Mouse (Mus musculus) midbrain, embryonic 15.5 days (tissue): ENCODE results near the gene Tsc22d4. TPM values are rescaled to one million over a fixed set of nuclear protein-coding genes. Genes with fewer than 3 reads are reported as not detected.
"Not testable (repeated sequence)": the region's sequence is repeated elsewhere in the genome, so short reads cannot be mapped to it uniquely, and the experiment has no call there.

Experiments used
- ATAC-seq: fragments of 200-750 bp; cut with Nextera tagmentation; replicated peaks from 2 replicates; pipeline ENCODE4 v1.8.0; 2017; ENCODE audit warnings: moderate TSS enrichment
- H3K27ac ChIP-seq: fragments of 300-500 bp; sonication (generic); 2 replicates; pipeline ENCODE4 v1.5.1; 2015; ENCODE audit warnings: mild to moderate bottlenecking, inconsistent platforms
- H3K27me3 ChIP-seq: fragments of 300-500 bp; sonication (generic); replicated peaks from 2 replicates; pipeline ENCODE4 v1.6.1; 2015; ENCODE audit warnings: inconsistent platforms
- H3K36me3 ChIP-seq: fragments of 300-500 bp; sonication (generic); replicated peaks from 2 replicates; pipeline ENCODE4 v1.6.1; 2015; ENCODE audit warnings: inconsistent platforms
- H3K4me1 ChIP-seq: fragments of 300-500 bp; sonication (generic); 2 replicates; pipeline ENCODE4 v1.6.1; 2015; ENCODE audit warnings: inconsistent platforms
- H3K4me2 ChIP-seq: fragments of 300-500 bp; sonication (generic); 2 replicates; pipeline ENCODE4 v1.6.1; 2015; ENCODE audit warnings: inconsistent platforms, mild to moderate bottlenecking, moderate library complexity
- H3K4me3 ChIP-seq: fragments of 300-500 bp; sonication (generic); 2 replicates; pipeline ENCODE4 v1.5.1; 2015; ENCODE audit warnings: mild to moderate bottlenecking, inconsistent platforms
- H3K9ac ChIP-seq: fragments of 300-500 bp; sonication (generic); 2 replicates; pipeline ENCODE4 v1.6.1; 2015; ENCODE audit warnings: mild to moderate bottlenecking, inconsistent platforms
- H3K9me3 ChIP-seq: fragments of 300-500 bp; sonication (generic); 2 replicates; pipeline ENCODE4 v1.6.1; 2016; ENCODE audit warnings: inconsistent platforms
- WGBS: fragments of 180-500 bp; shearing (Covaris S2); methylation state at CpG from one replicate; pipeline ENCODE4 v1.1.7; 2015; ENCODE audit warnings: mixed read lengths; 5-methylcytosine and 5-hydroxymethylcytosine counted together
- polyA plus RNA-seq: library from polyadenylated mRNA; unstranded; fragments of >200 nt; fragmentation: Nextera tagmentation; extraction: Ambion mirVana; gene quantifications from 2 replicates; pipeline ENCODE4 v1.2.1, GENCODE M21; 2015

Gene Tsc22d4
- 58.0 and 59.8 TPM in 2 replicates for polyA plus RNA-seq

- peaks cover 49% of the 10 kb centered on the region for H3K4me1 ChIP-seq
These were observed at the start of gene Tsc22d4 for GRCm38 (mm10) chr5:137745214-137746171. Gene Tsc22d4, plus strand, starts transcription at chr5:137745730.

DNA sequence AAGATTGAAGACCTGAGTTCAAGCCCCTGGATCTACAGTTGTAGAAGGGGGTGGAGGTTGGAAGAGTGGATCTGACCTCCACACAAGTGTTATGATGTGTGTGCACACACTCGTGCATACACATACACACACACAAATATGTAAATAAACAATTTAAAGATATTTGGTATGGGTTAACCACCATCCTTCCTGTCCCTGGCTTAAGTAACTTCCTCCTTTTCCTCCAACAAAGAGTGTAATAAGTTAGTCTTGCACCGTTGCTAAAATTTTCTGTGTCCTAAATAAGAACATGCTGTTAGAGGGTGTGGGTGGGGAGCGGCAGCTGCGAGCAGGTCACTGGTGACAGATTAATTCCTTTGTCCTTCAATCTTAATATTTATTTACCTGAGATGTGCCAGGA lies 49.6 kb upstream of the Tsc22d4 start:
- no peaks in the 10 kb centered on the region for H3K4me1 ChIP-seq
- no peak overlapping the region for H3K27ac ChIP-seq
- WGBS = 94% methylated on average over 4 of the region's 4 CpGs
- H3K36me3 ChIP-seq = no peaks in the 10 kb centered on the region
- no peak for ATAC-seq
- H3K9me3 ChIP-seq = no peaks in the 10 kb centered on the region
- no peak overlapping the region for H3K4me3 ChIP-seq
- no peak overlapping the region for H3K4me2 ChIP-seq
- H3K27me3 ChIP-seq = no peaks in the 10 kb centered on the region
- H3K9ac ChIP-seq = no peak overlapping the region

More at GRCm38 (mm10) chr5:137745214-137746171, at the start of gene Tsc22d4:
- H3K9ac ChIP-seq = peak within 1 kb of the TSS; percentile 63
- peak; percentile 66 for ATAC-seq
- peak within 1 kb of the TSS; percentile 60 for H3K4me3 ChIP-seq
- no peaks in the 10 kb centered on the region for H3K9me3 ChIP-seq
- peak within 1 kb of the TSS; percentile 87 for H3K4me2 ChIP-seq
- no peaks in the 10 kb centered on the region for H3K27me3 ChIP-seq
- H3K36me3 ChIP-seq = no peaks in the 10 kb centered on the region
- peak within 1 kb of the TSS; percentile 88 for H3K27ac ChIP-seq
- 5% methylated on average over 28 of the region's 28 CpGs for WGBS

- Histone ChIP-seq H3K9me3 (no peaks in the 10 kb centered on the region), H3K36me3 (no peaks in the 10 kb centered on the region), H3K9ac (no peak overlapping the region), H3K4me2 (no peak overlapping the region), H3K4me1 (no peaks in the 10 kb centered on the region), H3K27me3 (no peaks in the 10 kb centered on the region), H3K27ac (no peak overlapping the region), H3K4me3 (no peak overlapping the region)
- WGBS = 68% methylated on average over 3 of the region's 3 CpGs
- ATAC-seq = no peak
These were observed 46.5 kb upstream of the Tsc22d4 start for GRCm38 (mm10) chr5:137699080-137699479.

GRCm38 (mm10) chr5:137699850-137700249 lies 45.7 kb upstream of the Tsc22d4 start:
- H3K4me2 ChIP-seq = no peak overlapping the region
- no peaks in the 10 kb centered on the region for H3K9me3 ChIP-seq
- no peak overlapping the region for H3K9ac ChIP-seq
- H3K4me3 ChIP-seq = no peak overlapping the region
- no peaks in the 10 kb centered on the region for H3K27me3 ChIP-seq
- 56% methylated on average over 2 of the region's 2 CpGs for WGBS
- H3K27ac ChIP-seq = no peak overlapping the region
- no peak for ATAC-seq
- no peaks in the 10 kb centered on the region for H3K4me1 ChIP-seq
- H3K36me3 ChIP-seq = no peaks in the 10 kb centered on the region

DNA sequence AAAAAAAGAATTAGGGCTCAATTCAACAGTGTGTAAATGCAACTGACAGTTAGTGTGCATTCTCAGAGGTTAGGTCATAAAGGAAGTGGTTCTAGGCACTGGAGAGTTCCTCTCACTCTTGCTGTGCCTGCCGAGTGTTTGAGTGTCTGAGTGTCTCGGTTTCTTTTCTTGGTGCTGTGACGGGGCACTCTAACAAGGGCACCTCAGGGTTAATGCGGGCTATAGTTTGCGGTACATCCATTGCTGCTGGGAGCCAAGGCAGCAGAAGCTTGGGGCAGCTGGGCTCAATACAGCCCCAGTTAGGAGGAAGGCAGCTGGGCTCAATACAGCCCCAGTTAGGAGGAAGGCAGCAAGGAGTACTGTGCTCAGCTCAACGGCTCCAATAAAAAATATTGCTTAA lies 40.3 kb upstream of the Tsc22d4 start:
- H3K36me3 ChIP-seq = no peaks in the 10 kb centered on the region
- no peak overlapping the region for H3K4me3 ChIP-seq
- no peak overlapping the region for H3K4me2 ChIP-seq
- no peaks in the 10 kb centered on the region for H3K27me3 ChIP-seq
- no peaks in the 10 kb centered on the region for H3K9me3 ChIP-seq
- WGBS = 58% methylated on average over 6 of the region's 6 CpGs
- no peak for ATAC-seq
- peaks cover 8% of the 10 kb centered on the region for H3K4me1 ChIP-seq
- no peak overlapping the region for H3K27ac ChIP-seq
- no peak overlapping the region for H3K9ac ChIP-seq

DNA sequence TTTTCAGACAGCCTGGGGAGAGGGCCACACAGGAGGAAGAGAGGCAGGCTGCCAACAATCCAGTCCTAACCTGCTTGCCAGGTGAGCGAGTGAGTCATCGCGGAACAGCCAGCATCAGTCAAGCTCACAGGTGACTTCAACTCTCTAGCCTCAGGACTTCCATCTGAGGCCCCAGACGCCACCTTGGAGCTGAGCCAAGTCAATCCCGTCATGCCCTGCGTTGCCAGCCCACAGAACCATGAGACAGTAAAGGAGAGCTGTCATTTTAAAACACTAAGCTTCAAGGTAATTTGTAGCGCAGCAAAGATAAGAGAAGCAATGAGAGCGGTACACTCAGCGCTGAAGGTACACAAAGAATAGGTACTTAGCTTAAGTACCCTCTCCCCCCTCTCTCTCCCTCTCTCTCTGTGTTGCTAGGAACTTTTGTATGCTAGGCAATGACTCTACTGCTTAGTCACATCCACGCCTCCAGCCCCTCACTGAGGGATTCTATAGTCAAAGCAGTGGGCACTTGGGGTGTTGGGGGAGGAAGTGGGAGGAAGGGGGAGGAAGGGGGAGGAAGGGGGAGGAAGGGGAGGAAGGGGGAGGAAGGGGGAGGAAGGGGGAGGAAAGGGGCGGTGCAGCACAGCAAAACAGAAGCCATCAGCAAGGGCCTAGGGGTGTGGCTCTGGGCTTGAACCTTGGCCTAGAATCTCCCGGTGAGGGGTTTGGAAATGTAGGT lies 38.5 kb upstream of the Tsc22d4 start:
- no peaks in the 10 kb centered on the region for H3K36me3 ChIP-seq
- no peak overlapping the region for H3K27ac ChIP-seq
- no peak overlapping the region for H3K9ac ChIP-seq
- peak overlapping the region; percentile 17; the same call in 1 of the 2 replicates for H3K4me2 ChIP-seq
- 47% methylated on average over 12 of the region's 12 CpGs for WGBS
- no peaks in the 10 kb centered on the region for H3K27me3 ChIP-seq
- H3K9me3 ChIP-seq = no peaks in the 10 kb centered on the region
- no peak overlapping the region for H3K4me3 ChIP-seq
- H3K4me1 ChIP-seq = peaks cover 8% of the 10 kb centered on the region
- no peak for ATAC-seq

GRCm38 (mm10) chr5:137713454-137713853 lies 32.1 kb upstream of the Tsc22d4 start:
- Histone ChIP-seq H3K9ac (no peak overlapping the region), H3K9me3 (no peaks in the 10 kb centered on the region), H3K27ac (no peak overlapping the region), H3K4me3 (no peak overlapping the region), H3K4me2 (no peak overlapping the region), H3K4me1 (no peaks in the 10 kb centered on the region), H3K27me3 (no peaks in the 10 kb centered on the region), H3K36me3 (no peaks in the 10 kb centered on the region)
- 80% methylated on average over 5 of the region's 5 CpGs for WGBS
- no peak for ATAC-seq

- Histone ChIP-seq H3K9me3 (no peaks in the 10 kb centered on the region), H3K4me1 (no peaks in the 10 kb centered on the region), H3K4me2 (no peak overlapping the region), H3K4me3 (no peak overlapping the region), H3K27me3 (no peaks in the 10 kb centered on the region), H3K9ac (no peak overlapping the region), H3K36me3 (no peaks in the 10 kb centered on the region), H3K27ac (no peak overlapping the region)
- WGBS = 81% methylated on average over 8 of the region's 8 CpGs
- no peak for ATAC-seq
These were observed 29.8 kb upstream of the Tsc22d4 start for GRCm38 (mm10) chr5:137715685-137716084.

DNA sequence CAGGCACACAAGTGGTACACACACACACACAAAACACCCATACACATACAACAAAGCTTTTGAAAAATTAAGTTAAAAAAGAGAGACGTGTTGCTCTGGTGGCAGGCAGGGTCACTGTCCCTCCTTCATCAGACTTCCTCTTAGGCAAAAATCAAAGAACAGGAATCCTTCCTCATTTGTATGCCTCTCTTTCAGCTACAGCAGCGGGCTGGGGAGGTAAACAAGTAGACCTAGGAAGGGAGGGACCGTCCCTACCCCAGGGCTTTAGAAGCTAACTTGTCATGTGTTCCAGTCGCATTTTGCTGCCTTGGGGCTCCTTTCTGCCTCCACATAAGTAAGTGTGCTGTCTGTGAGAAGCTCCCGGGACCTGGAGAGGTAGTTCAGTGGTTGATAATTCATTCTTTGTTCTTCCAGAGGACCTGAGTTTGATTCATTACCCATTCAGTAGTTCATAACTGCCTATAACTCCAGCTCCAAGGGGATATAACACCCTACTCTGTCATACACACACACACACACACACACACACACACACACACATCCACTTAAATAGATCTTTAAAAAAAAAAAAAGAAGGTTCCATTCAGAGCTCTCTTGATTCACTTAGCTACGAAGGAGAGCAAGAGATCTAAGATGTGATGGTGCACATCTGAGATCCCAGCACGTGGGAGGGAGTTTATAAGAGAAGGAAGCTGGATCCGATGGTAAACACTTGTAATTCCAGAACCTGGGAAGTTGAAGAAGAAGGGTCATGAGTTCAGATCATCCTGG lies 27.3 kb upstream of the Tsc22d4 start:
- H3K27me3 ChIP-seq = no peaks in the 10 kb centered on the region
- H3K4me1 ChIP-seq = no peaks in the 10 kb centered on the region
- WGBS = 63% methylated on average over 8 of the region's 8 CpGs
- no peak for ATAC-seq
- H3K36me3 ChIP-seq = no peaks in the 10 kb centered on the region
- H3K9me3 ChIP-seq = no peaks in the 10 kb centered on the region
- H3K9ac ChIP-seq = no peak overlapping the region
- no peak overlapping the region for H3K4me3 ChIP-seq
- no peak overlapping the region for H3K27ac ChIP-seq
- H3K4me2 ChIP-seq = no peak overlapping the region

DNA sequence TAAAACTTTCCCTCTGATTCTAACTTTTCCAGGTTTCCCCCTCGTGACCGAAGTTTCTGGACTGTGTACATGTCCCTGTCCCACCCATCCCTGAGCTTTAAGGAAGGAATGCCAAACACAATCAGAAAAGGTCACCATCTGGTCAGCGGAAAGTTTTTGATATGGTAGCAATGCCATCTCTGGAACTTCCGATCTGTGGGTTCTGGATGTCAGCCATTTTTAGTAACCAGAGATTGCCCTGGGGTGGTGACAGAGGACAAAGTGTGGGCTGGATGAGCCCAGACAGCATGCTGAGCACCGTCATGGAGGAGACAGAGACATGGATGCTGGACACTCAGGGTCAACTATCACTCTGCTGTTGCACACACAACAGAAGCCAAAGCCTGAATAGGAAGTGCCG lies 26.4 kb upstream of the Tsc22d4 start:
- no peaks in the 10 kb centered on the region for H3K9me3 ChIP-seq
- no peaks in the 10 kb centered on the region for H3K4me1 ChIP-seq
- no peak overlapping the region for H3K27ac ChIP-seq
- H3K4me2 ChIP-seq = no peak overlapping the region
- no peak overlapping the region for H3K4me3 ChIP-seq
- WGBS = 89% methylated on average over 6 of the region's 6 CpGs
- H3K27me3 ChIP-seq = no peaks in the 10 kb centered on the region
- no peak for ATAC-seq
- no peak overlapping the region for H3K9ac ChIP-seq
- no peaks in the 10 kb centered on the region for H3K36me3 ChIP-seq

DNA sequence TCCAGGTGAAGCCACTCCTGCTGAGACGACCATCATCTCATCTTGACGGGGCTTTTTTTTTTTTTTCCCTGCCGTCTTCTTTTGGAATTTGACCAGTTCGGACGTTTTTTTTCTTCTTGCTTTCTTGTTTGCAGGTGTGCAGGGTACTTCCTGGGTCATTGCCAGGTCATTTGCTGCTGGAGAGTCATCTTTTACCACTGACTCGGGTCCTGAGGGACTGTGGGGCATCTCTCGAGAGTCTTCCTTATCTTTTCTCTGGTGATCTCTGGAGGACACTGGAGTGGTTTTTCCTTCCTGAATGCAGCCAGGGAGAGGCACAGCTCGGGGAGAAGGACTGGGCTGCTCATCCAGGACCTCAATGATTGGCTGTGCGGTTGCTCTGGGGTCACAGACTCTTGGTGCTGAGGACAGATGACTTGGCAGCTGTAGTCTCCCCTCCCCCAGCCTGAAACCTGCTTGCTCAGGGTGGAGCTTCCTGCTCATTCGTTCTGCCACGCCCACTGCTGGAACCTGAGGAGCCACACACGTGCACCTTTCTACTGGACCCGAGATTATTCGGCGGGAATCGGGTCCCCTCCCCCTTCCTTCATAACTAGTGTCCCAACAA lies 24.9 kb upstream of the Tsc22d4 start:
- not testable (repeated sequence) for H3K9me3 ChIP-seq, H3K4me1 ChIP-seq, H3K36me3 ChIP-seq, H3K4me3 ChIP-seq, H3K9ac ChIP-seq, H3K27ac ChIP-seq, ATAC-seq, H3K27me3 ChIP-seq
- 0 out of 2 replicates have a peak overlapping the region, but pooled peaks have one; percentile 15 for H3K4me2 ChIP-seq
- WGBS = 33% methylated on average over 10 of the region's 16 CpGs
